16 mouse cellular contexts compared by ENCODE assay signal in genomic region chr10:61500756-61501155, GRCm38 (mm10).
"Had no signal": no experiment of that assay in that cellular context is flagged by ENCODE, and none has a peak within 500 bp of the region (broad histone marks: within the 10 kb centered on the region; RNA-seq: fewer than 3 reads in every experiment).

No protein-coding gene starts in this region.

- H3K4me2 ChIP-seq: neural tube, embryonic 13.5 days; neural tube, embryonic 15.5 days; stomach, embryonic 15.5 days had no signal

- H3K9me3 ChIP-seq: neural tube, embryonic 13.5 days; neural tube, embryonic 15.5 days; stomach, embryonic 15.5 days had no signal

- H3K27ac ChIP-seq: neural tube, embryonic 13.5 days; neural tube, embryonic 15.5 days; stomach, embryonic 15.5 days; stomach, postnatal 0 days had no signal

- H3K36me3 ChIP-seq: neural tube, embryonic 13.5 days; neural tube, embryonic 15.5 days; stomach, embryonic 15.5 days had no signal

- H3K27me3 ChIP-seq: neural tube, embryonic 13.5 days; neural tube, embryonic 15.5 days; stomach, embryonic 15.5 days had no signal

- H3K9ac ChIP-seq: neural tube, embryonic 13.5 days; neural tube, embryonic 15.5 days; stomach, embryonic 15.5 days had no signal

- DNase-seq: retina, postnatal 1 day; right cerebral cortex, adult 18-20 months; right cerebral cortex, postnatal 14 days; right cerebral cortex, postnatal 25 days; right cerebral cortex, postnatal 4 days; spleen, adult 18-20 months; thymus, adult 18-20 months; thymus, adult 2 months; thymus, postnatal 14 days; thymus, postnatal 25 days; thymus, postnatal 36 days; thymus, postnatal 4 days had no signal

- H3K4me3 ChIP-seq: neural tube, embryonic 13.5 days; neural tube, embryonic 15.5 days; stomach, embryonic 15.5 days had no signal
